Comparison of ENCODE assay signal across 11 mouse cellular contexts in the genomic region with DNA sequence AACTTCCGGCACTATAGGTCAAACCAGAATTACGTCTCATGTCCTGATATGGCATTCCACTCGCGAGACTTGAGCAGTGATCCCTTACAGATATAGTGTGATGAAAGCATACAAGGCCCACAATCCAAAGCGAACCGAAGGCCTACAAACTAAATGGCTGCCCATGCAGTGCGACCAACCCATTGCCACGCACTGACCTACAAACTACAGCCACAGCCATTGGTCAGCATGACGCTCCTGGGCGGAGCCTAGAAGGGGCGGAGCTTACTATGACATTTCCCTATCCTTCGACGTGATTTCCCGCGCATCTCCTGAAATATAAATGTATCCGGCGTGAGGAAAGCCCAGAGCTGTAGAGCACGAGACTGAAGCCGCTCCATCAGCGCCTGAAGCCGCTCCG. TPM values are rescaled to one million over a fixed set of nuclear protein-coding genes. Genes with fewer than 3 reads are reported as not detected.
DNase-seq lines count a peak whose midpoint lies in the region; ATAC-seq lines count a peak whose summit lies in the region.
"Had no signal": no experiment of that assay in that cellular context is flagged by ENCODE, and none has a peak within 500 bp of the region (broad histone marks: within the 10 kb centered on the region; RNA-seq: fewer than 3 reads in every experiment).

A gene (plus strand): TSS at position 387 of the 400 bp plus-strand sequence.

- intact Hi-C loops in left cerebral cortex, postnatal 14 days (cut with DNase I): no loop called here

- ATAC-seq in midbrain, embryonic 11.5 days (ENCODE audit: low FRiP score): no peak
- no peak for ATAC-seq in forebrain, embryonic 12.5 days (ENCODE audit: low FRiP score)
- ATAC-seq in limb, embryonic 12.5 days (ENCODE audit: insufficient number of reproducible peaks, insufficient read depth, low FRiP score, low TSS enrichment, low read depth): no peak

- H3K4me2 ChIP-seq in midbrain, embryonic 11.5 days: no peak within 1 kb of the TSS
- 0 out of 2 replicates have a peak within 1 kb of the TSS, but pooled peaks have one; percentile 30 for H3K4me2 ChIP-seq in forebrain, embryonic 12.5 days
- H3K4me2 ChIP-seq in limb, embryonic 12.5 days: peak within 1 kb of the TSS; percentile 39

- no peak within 1 kb of the TSS for H3K9ac ChIP-seq in midbrain, embryonic 11.5 days (ENCODE audit: low read length)
- H3K9ac ChIP-seq in forebrain, embryonic 12.5 days: no peak within 1 kb of the TSS
- H3K9ac ChIP-seq in limb, embryonic 12.5 days (replicated peaks): no peak within 1 kb of the TSS

- H3K4me3 ChIP-seq in midbrain, embryonic 10.5 days: peak within 1 kb of the TSS; percentile 32
- H3K4me3 ChIP-seq in midbrain, embryonic 11.5 days (ENCODE audit: low read depth, low read length): no peak within 1 kb of the TSS
- H3K4me3 ChIP-seq in forebrain, embryonic 12.5 days (replicated peaks): peak within 1 kb of the TSS; percentile 21
- H3K4me3 ChIP-seq in limb, embryonic 12.5 days (replicated peaks): no peak within 1 kb of the TSS; the same call in 1 of the 2 replicates

- no peak within 1 kb of the TSS for H3K27ac ChIP-seq in midbrain, embryonic 10.5 days (replicated peaks)
- no peak within 1 kb of the TSS for H3K27ac ChIP-seq in midbrain, embryonic 11.5 days (ENCODE audit: low read depth, low read length)
- no peak within 1 kb of the TSS for H3K27ac ChIP-seq in forebrain, embryonic 12.5 days
- H3K27ac ChIP-seq in limb, embryonic 12.5 days: no peak within 1 kb of the TSS

- H3K4me1 ChIP-seq in midbrain, embryonic 10.5 days: peaks cover 3% of the 10 kb centered on the region; the same call in 1 of the 2 replicates
- no peaks in the 10 kb centered on the region for H3K4me1 ChIP-seq in midbrain, embryonic 11.5 days (ENCODE audit: control insufficient read depth, insufficient read depth, low read length)
- H3K4me1 ChIP-seq in forebrain, embryonic 12.5 days: no peaks in the 10 kb centered on the region
- H3K4me1 ChIP-seq in limb, embryonic 12.5 days (replicated peaks): no peaks in the 10 kb centered on the region

- WGBS in midbrain, embryonic 10.5 days: 60% methylated on average over 22 of the region's 22 CpGs
- 62% methylated on average over 22 of the region's 22 CpGs for WGBS in midbrain, embryonic 11.5 days
- 64% methylated on average over 22 of the region's 22 CpGs for WGBS in forebrain, embryonic 12.5 days
- WGBS in limb, embryonic 12.5 days: 58% methylated on average over 22 of the region's 22 CpGs

- H3K36me3 ChIP-seq in midbrain, embryonic 10.5 days: no peaks in the 10 kb centered on the region
- no peaks in the 10 kb centered on the region for H3K36me3 ChIP-seq in midbrain, embryonic 11.5 days (ENCODE audit: control insufficient read depth, insufficient read depth, low read length)
- H3K36me3 ChIP-seq in forebrain, embryonic 12.5 days (replicated peaks): no peaks in the 10 kb centered on the region
- no peaks in the 10 kb centered on the region for H3K36me3 ChIP-seq in limb, embryonic 12.5 days

- DNase-seq in midbrain, embryonic 10.5 days (ENCODE audit: low spot score): no peak
- no peak for DNase-seq in midbrain, embryonic 11.5 days (ENCODE audit: low spot score, missing footprints)
- DNase-seq in testis, postnatal 10 days (ENCODE audit: low spot score): peak; percentile 53
- DNase-seq in left cerebral cortex, postnatal 14 days (ENCODE audit: low spot score in 2 of 2): no peak
- no peak for DNase-seq in c-Kit-positive CD71-positive TER-119-positive erythroid progenitor cells, embryonic 14.5 days (ENCODE audit: low spot score)
- DNase-seq: gastrocnemius, postnatal 25 days; kidney, postnatal 25 days had no signal

- H3K27me3 ChIP-seq in midbrain, embryonic 10.5 days (ENCODE audit: low read depth, poor library complexity, severe bottlenecking): peaks cover 7% of the 10 kb centered on the region
- no peaks in the 10 kb centered on the region for H3K27me3 ChIP-seq in midbrain, embryonic 11.5 days (ENCODE audit: control insufficient read depth, insufficient read depth, low read length)
- no peaks in the 10 kb centered on the region; the same call in 1 of the 2 replicates for H3K27me3 ChIP-seq in forebrain, embryonic 12.5 days
- peaks cover 7% of the 10 kb centered on the region for H3K27me3 ChIP-seq in limb, embryonic 12.5 days

- 0 out of 2 replicates have a peak, but pooled peaks cover 6% of the 10 kb centered on the region for H3K9me3 ChIP-seq in midbrain, embryonic 10.5 days (replicated peaks)
- H3K9me3 ChIP-seq in midbrain, embryonic 11.5 days (ENCODE audit: control insufficient read depth, low read length): no peaks in the 10 kb centered on the region
- H3K9me3 ChIP-seq in forebrain, embryonic 12.5 days: 0 out of 2 replicates have a peak, but pooled peaks cover 3% of the 10 kb centered on the region
- H3K9me3 ChIP-seq in limb, embryonic 12.5 days: peaks cover 5% of the 10 kb centered on the region; the same call in 1 of the 2 replicates

RNA-seq across cellular contexts. Expression of the gene that starts here (rescaled TPM):
- polyA plus RNA-seq in midbrain, embryonic 10.5 days (2016; fragmentation: Nextera tagmentation; extraction: Ambion mirVana): not detected in 2 replicates
- not detected in 2 replicates for polyA plus RNA-seq in midbrain, embryonic 11.5 days (2014; fragmentation: Nextera tagmentation; extraction: Ambion mirVana)
- polyA plus RNA-seq in forebrain, embryonic 12.5 days (2016; fragmentation: Nextera tagmentation; extraction: Ambion mirVana): 0.22 TPM in 1 of 2 replicates, not detected in the other
- not detected in 2 replicates for polyA plus RNA-seq in limb, embryonic 12.5 days (2016; fragmentation: Nextera tagmentation; extraction: Ambion mirVana)
- not detected for total RNA-seq in left cerebral cortex, postnatal 14 days (2021)
- total RNA-seq: gastrocnemius, postnatal 25 days; left cerebral cortex, postnatal 36 days had no signal
- polyA plus RNA-seq: cortical plate, adult 2 months had no signal

Comparison
In these comparisons a context has a peak if more than half of its experiments do, and no peak if none do; other contexts are left out.
1. H3K4me3 ChIP-seq: peak in midbrain, embryonic 10.5 days (single experiment) and forebrain, embryonic 12.5 days (single experiment); none in midbrain, embryonic 11.5 days (single experiment) and limb, embryonic 12.5 days (single experiment).